ENCODE assay signal across 8 mouse cellular contexts in the genomic region with DNA sequence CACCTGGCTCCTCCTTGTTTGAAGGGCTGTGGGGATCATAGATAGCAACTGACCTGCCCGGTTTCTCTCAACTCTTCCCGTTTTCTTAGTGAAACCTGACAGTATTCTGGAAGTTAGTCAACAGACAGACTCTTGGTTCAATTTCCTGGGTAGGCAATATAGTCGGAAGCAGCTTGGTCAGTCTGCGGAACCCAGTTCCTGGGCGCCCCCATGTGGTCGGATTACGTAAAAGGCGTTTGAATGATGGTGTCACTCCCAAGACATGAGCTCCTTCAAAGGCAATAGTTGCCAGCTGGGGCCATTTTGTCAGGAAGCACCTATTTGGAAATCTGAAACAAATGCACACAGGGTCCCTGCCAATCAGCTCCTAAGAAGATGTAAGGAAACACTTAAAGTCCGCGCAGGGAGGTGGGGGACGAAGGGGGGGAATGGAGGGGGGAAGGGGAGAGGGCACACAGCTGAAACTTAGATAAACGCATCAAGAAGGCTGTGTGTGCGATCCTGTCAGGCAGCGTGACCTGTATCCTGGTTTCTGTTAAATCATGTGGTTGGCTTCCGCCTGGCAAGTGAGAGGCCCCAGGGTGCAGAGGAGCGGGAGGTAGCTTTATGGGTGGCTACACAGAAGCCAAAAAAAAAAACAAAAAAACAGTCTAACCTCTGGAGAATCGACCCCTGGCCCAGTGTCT.
DNase-seq lines count a peak whose midpoint lies in the region; ATAC-seq and TF ChIP-seq lines count a peak whose summit lies in the region.

No protein-coding gene starts in this region.

- H3K9ac ChIP-seq in MEL (ENCODE audit: control insufficient read depth, low read depth, low read length, poor library complexity, severe bottlenecking) = peak overlapping the region; percentile 35

- H3K36me3 ChIP-seq in MEL (ENCODE audit: control insufficient read depth in 1 of 2, insufficient read depth in 2 of 2, low read length in 2 of 2) = no peaks in the 10 kb centered on the region
- H3K36me3 ChIP-seq in spleen, adult 2 months (ENCODE audit: control insufficient read depth, insufficient read depth, low read length) = no peaks in the 10 kb centered on the region

- no peaks in the 10 kb centered on the region for H3K79me2 ChIP-seq in MEL (ENCODE audit: control insufficient read depth, insufficient read depth, low read length, poor library complexity)

- TF ChIP-seq RAD21 in MEL (IDR thresholded peaks at IDR 0.05; ENCODE audit: low read depth, low read length) = peak; percentile 80

- peak overlapping the region in 1 of 2 experiments; percentile 8; a peak in 1 of 4 replicates for H3K4me3 ChIP-seq in MEL (ENCODE audit: control insufficient read depth in 1 of 2, insufficient read depth in 1 of 2, low read depth in 2 of 2, low read length in 2 of 2)
- no peak overlapping the region for H3K4me3 ChIP-seq in spleen, adult 2 months (ENCODE audit: extremely low read depth, insufficient read depth, insufficient read length)
- H3K4me3 ChIP-seq in cerebellum, adult 2 months (replicated peaks; ENCODE audit: insufficient read depth, low read depth, low read length) = no peak overlapping the region

- no peak for TF ChIP-seq EP300 in MEL (IDR thresholded peaks at IDR 0.05; ENCODE audit: low read depth in 1 of 2, low read length in 2 of 2)

- 11% methylated on average over 17 of the region's 17 CpGs for WGBS in spleen, adult 2 months
- WGBS in cerebellum, adult 2 months = 48% methylated on average over 17 of the region's 17 CpGs

- peak; percentile 80 for DNase-seq in A20 (ENCODE audit: low read depth, low spot score)
- DNase-seq in MEL (ENCODE audit: low read depth, low spot score) = peak; percentile 75
- DNase-seq in embryo, embryonic 9.5 days (ENCODE audit: extremely low spot score) = peak; percentile 79
- DNase-seq in heart, postnatal 4 days = peak; percentile 90
- peak; percentile 64 to 75 for DNase-seq in layer of hippocampus, postnatal 14 days (ENCODE audit: low spot score in 2 of 2)
- DNase-seq in spleen, adult 2 months (ENCODE audit: low read depth in 1 of 2, low spot score in 2 of 2) = peak; percentile 50 to 72
- no peak for DNase-seq in cerebellum, adult 2 months

- TF ChIP-seq POLR2A in MEL (IDR thresholded peaks at IDR 0.05; ENCODE audit: control insufficient read depth in 1 of 2, insufficient read depth in 1 of 2, low read depth in 1 of 2, low read length in 2 of 2, poor library complexity in 1 of 2) = no peak
- no peak for TF ChIP-seq POLR2A in spleen, adult 2 months (IDR thresholded peaks at IDR 0.05; ENCODE audit: low read depth, low read length)
- TF ChIP-seq POLR2A in cerebellum, adult 2 months (IDR thresholded peaks at IDR 0.05; ENCODE audit: borderline replicate concordance, insufficient read depth, low read length) = no peak

- no peaks in the 10 kb centered on the region for H3K9me3 ChIP-seq in MEL (replicated peaks; ENCODE audit: insufficient read depth, low read length)

- 0 out of 2 replicates have a peak overlapping the region, but pooled peaks have one; percentile 20 for H3K27ac ChIP-seq in MEL (ENCODE audit: control insufficient read depth, low read depth, low read length)
- peak overlapping the region; percentile 40 for H3K27ac ChIP-seq in spleen, adult 2 months (ENCODE audit: insufficient read depth, low read length)
- no peak overlapping the region for H3K27ac ChIP-seq in cerebellum, adult 2 months (ENCODE audit: insufficient read depth, low read length)

- peak; percentile 60 to 84 (median 79) for TF ChIP-seq CTCF in MEL (IDR thresholded peaks at IDR 0.05 in 2 of 3, conservative IDR thresholded peaks at IDR 0.05 in 1 of 3; ENCODE audit: control insufficient read depth in 1 of 3, insufficient read depth in 1 of 3, low read depth in 2 of 3, low read length in 3 of 3, poor library complexity in 1 of 3, severe bottlenecking in 1 of 3)
- TF ChIP-seq CTCF in spleen, adult 2 months (IDR thresholded peaks at IDR 0.05; ENCODE audit: extremely low read depth, insufficient read depth, insufficient read length, insufficient replicate concordance) = peak; percentile 64; the same call in 1 of the 2 replicates
- TF ChIP-seq CTCF in cerebellum, adult 2 months (IDR thresholded peaks at IDR 0.05; ENCODE audit: borderline replicate concordance, insufficient read depth, low read depth, low read length) = no peak

- H3K4me1 ChIP-seq in MEL (ENCODE audit: control insufficient read depth in 1 of 2, insufficient read depth in 2 of 2, low read length in 2 of 2) = no peaks in the 10 kb centered on the region
- H3K4me1 ChIP-seq in spleen, adult 2 months (ENCODE audit: control insufficient read depth, insufficient read depth, insufficient read length) = peaks cover 17% of the 10 kb centered on the region; the same call in 1 of the 2 replicates
- no peaks in the 10 kb centered on the region for H3K4me1 ChIP-seq in cerebellum, adult 2 months (ENCODE audit: control insufficient read depth, insufficient read depth, low read length)

- no peaks in the 10 kb centered on the region for H3K27me3 ChIP-seq in MEL (ENCODE audit: control insufficient read depth in 1 of 2, insufficient read depth in 2 of 2, low read length in 2 of 2)
- no peaks in the 10 kb centered on the region for H3K27me3 ChIP-seq in spleen, adult 2 months (ENCODE audit: control insufficient read depth, insufficient read depth, low read length)
- no peaks in the 10 kb centered on the region for H3K27me3 ChIP-seq in cerebellum, adult 2 months (ENCODE audit: control insufficient read depth, insufficient read depth, low read length)

- ATAC-seq in megakaryocyte-erythroid progenitor cell, adult 5-6 weeks (replicated peaks; ENCODE audit: low FRiP score, low TSS enrichment, poor library complexity, severe bottlenecking) = peak; percentile 70

TF ChIP-seq in MEL, 35 proteins besides CTCF, POLR2A, EP300 and RAD21:
- peak; percentile 77 for TF ChIP-seq SMC3 (IDR thresholded peaks at IDR 0.05; ENCODE audit: low read depth, low read length)
- peak; percentile 62 for TF ChIP-seq ZC3H11A (IDR thresholded peaks at IDR 0.05; ENCODE audit: low read depth, low read length)
- TF ChIP-seq ZNF384 (IDR thresholded peaks at IDR 0.05; ENCODE audit: low read depth, low read length) = no peak

Comparison
In these comparisons a context has a peak if more than half of its experiments do, and no peak if none do; other contexts are left out.
1. DNase-seq: peak in A20 (single experiment), MEL (single experiment), embryo, embryonic 9.5 days (single experiment), heart, postnatal 4 days (single experiment), layer of hippocampus, postnatal 14 days (2 of 2) and spleen, adult 2 months (2 of 2); none in cerebellum, adult 2 months (0 of 2).